Mouse (Mus musculus) neural tube, embryonic 14.5 days (tissue): ENCODE data around the gene E2f6. TPM values are rescaled to one million over a fixed set of nuclear protein-coding genes. Genes with fewer than 3 reads are reported as not detected.

Experiments
- ATAC-seq: fragments of 200-750 bp; cut with Nextera tagmentation; 2 replicates; pipeline ENCODE4 v1.8.0; 2017; ENCODE audit warnings: low read depth, mild to moderate bottlenecking, moderate TSS enrichment, moderate library complexity
- H3K27ac ChIP-seq: fragments of 300-500 bp; sonication (generic); 2 replicates; pipeline ENCODE4 v1.5.1; 2014; ENCODE audit warnings: low read depth, mild to moderate bottlenecking, control low read depth, low read length, moderate library complexity, mixed read lengths
- H3K27me3 ChIP-seq: fragments of 300-500 bp; sonication (generic); 2 replicates; pipeline ENCODE4 v1.6.1; 2014; ENCODE audit warnings: low read length; ENCODE audit not compliant: control insufficient read depth, insufficient read depth
- H3K36me3 ChIP-seq: fragments of 300-500 bp; sonication (generic); 2 replicates; pipeline ENCODE4 v1.6.1; 2014; ENCODE audit warnings: low read length, mixed read lengths; ENCODE audit not compliant: control insufficient read depth, insufficient read depth
- H3K4me1 ChIP-seq: fragments of 300-500 bp; sonication (generic); 2 replicates; pipeline ENCODE4 v1.6.1; 2014; ENCODE audit warnings: low read length; ENCODE audit not compliant: control insufficient read depth, insufficient read depth
- H3K4me2 ChIP-seq: fragments of 300-500 bp; sonication (generic); 2 replicates; pipeline ENCODE4 v1.6.1; 2014; ENCODE audit warnings: mild to moderate bottlenecking, low read depth, low read length, control low read depth
- H3K4me3 ChIP-seq: fragments of 300-500 bp; sonication (generic); 2 replicates; pipeline ENCODE4 v1.5.1; 2014; ENCODE audit warnings: low read depth, low read length, control low read depth, mixed read lengths
- H3K9ac ChIP-seq: fragments of 300-500 bp; sonication (generic); replicated peaks from 2 replicates; pipeline ENCODE4 v1.6.1; 2014; ENCODE audit warnings: low read depth, mild to moderate bottlenecking, control low read depth, low read length, mixed read lengths
- H3K9me3 ChIP-seq: fragments of 300-500 bp; sonication (generic); 2 replicates; pipeline ENCODE4 v1.6.1; 2016; ENCODE audit warnings: low read length; ENCODE audit not compliant: control insufficient read depth
- whole genome bisulfite sequencing: fragments of 180-500 bp; shearing (Covaris S2); extraction: QIAGEN DNeasy Blood & Tissue Kit; methylation state at CpG from one replicate; pipeline ENCODE4 v1.1.7; 2014; 5-methylcytosine and 5-hydroxymethylcytosine counted together
- polyA plus RNA-seq: library from polyadenylated mRNA; unstranded; fragments of >200 nt; fragmentation: Nextera tagmentation; extraction: Ambion mirVana; gene quantifications from 2 replicates; pipeline ENCODE4 v1.2.1, GENCODE M21; 2014

E2f6 gene
- polyA plus RNA-seq, 1 experiment from 2014 or later, result 28.7 TPM

- H3K4me1 ChIP-seq, result no peaks in the 10 kb centered on the region
- no peak overlapping the region for H3K9ac ChIP-seq
- no peak overlapping the region for H3K4me2 ChIP-seq
- no peak overlapping the region for H3K4me3 ChIP-seq
- ATAC-seq, result no peak
- H3K9me3 ChIP-seq, result no peaks in the 10 kb centered on the region
- 81% methylated on average over 4 of the region's 4 CpGs for WGBS
- no peaks in the 10 kb centered on the region for H3K27me3 ChIP-seq
- H3K27ac ChIP-seq, result no peak overlapping the region
- 0 out of 2 replicates have a peak, but pooled peaks cover 2% of the 10 kb centered on the region for H3K36me3 ChIP-seq
These were observed 20.3 kb downstream of the E2f6 start for GRCm38 (mm10) chr12:16831071-16831470.

- no peaks in the 10 kb centered on the region; the same call in 1 of the 2 replicates for H3K9me3 ChIP-seq
- H3K4me2 ChIP-seq, result no peak overlapping the region
- no peak overlapping the region for H3K9ac ChIP-seq
- H3K4me3 ChIP-seq, result no peak overlapping the region
- no peaks in the 10 kb centered on the region for H3K36me3 ChIP-seq
- H3K27me3 ChIP-seq, result no peaks in the 10 kb centered on the region
- no peak; the same call in 1 of the 2 replicates for ATAC-seq
- H3K4me1 ChIP-seq, result no peaks in the 10 kb centered on the region
- H3K27ac ChIP-seq, result no peak overlapping the region
- WGBS, result 79% methylated on average over 11 of the region's 11 CpGs
These were observed 23.9 kb downstream of the E2f6 start for GRCm38 (mm10) chr12:16834701-16835100.

GRCm38 (mm10) chr12:16836188-16836587 lies 25.4 kb downstream of the E2f6 start:
- Histone ChIP-seq H3K4me1 (no peaks in the 10 kb centered on the region), H3K36me3 (no peaks in the 10 kb centered on the region), H3K4me2 (no peak overlapping the region), H3K9me3 (no peaks in the 10 kb centered on the region; the same call in 1 of the 2 replicates), H3K9ac (no peak overlapping the region), H3K27me3 (no peaks in the 10 kb centered on the region), H3K27ac (no peak overlapping the region), H3K4me3 (no peak overlapping the region)
- 81% methylated on average over 9 of the region's 9 CpGs for WGBS
- no peak for ATAC-seq

- H3K36me3 ChIP-seq, result no peaks in the 10 kb centered on the region
- no peak overlapping the region for H3K4me2 ChIP-seq
- H3K4me1 ChIP-seq, result no peaks in the 10 kb centered on the region
- no peaks in the 10 kb centered on the region for H3K27me3 ChIP-seq
- WGBS, result 92% methylated on average over 4 of the region's 4 CpGs
- ATAC-seq, result no peak
- H3K9ac ChIP-seq, result no peak overlapping the region
- no peaks in the 10 kb centered on the region; the same call in 1 of the 2 replicates for H3K9me3 ChIP-seq
- no peak overlapping the region for H3K27ac ChIP-seq
- H3K4me3 ChIP-seq, result no peak overlapping the region
These were observed 27.0 kb downstream of the E2f6 start for GRCm38 (mm10) chr12:16837766-16838165.

- H3K27me3 ChIP-seq, result no peaks in the 10 kb centered on the region
- WGBS, result 82% methylated on average over 8 of the region's 8 CpGs
- H3K27ac ChIP-seq, result no peak overlapping the region
- no peak overlapping the region for H3K4me2 ChIP-seq
- no peaks in the 10 kb centered on the region for H3K36me3 ChIP-seq
- no peaks in the 10 kb centered on the region for H3K4me1 ChIP-seq
- ATAC-seq, result no peak
- H3K4me3 ChIP-seq, result no peak overlapping the region
- no peaks in the 10 kb centered on the region; the same call in 1 of the 2 replicates for H3K9me3 ChIP-seq
- no peak overlapping the region for H3K9ac ChIP-seq
These were observed 30.3 kb downstream of the E2f6 start for GRCm38 (mm10) chr12:16840842-16841782.

GRCm38 (mm10) chr12:16844623-16845592 lies 34.1 kb downstream of the E2f6 start:
- Histone ChIP-seq H3K9me3 (no peaks in the 10 kb centered on the region), H3K36me3 (no peaks in the 10 kb centered on the region), H3K4me1 (no peaks in the 10 kb centered on the region), H3K27ac (no peak overlapping the region), H3K4me2 (no peak overlapping the region), H3K27me3 (no peaks in the 10 kb centered on the region), H3K4me3 (no peak overlapping the region), H3K9ac (no peak overlapping the region)
- no peak for ATAC-seq
- 76% methylated on average over 12 of the region's 14 CpGs for WGBS

GRCm38 (mm10) chr12:16847204-16847792 lies 36.5 kb downstream of the E2f6 start:
- no peaks in the 10 kb centered on the region for H3K9me3 ChIP-seq
- WGBS, result 84% methylated on average over 4 of the region's 4 CpGs
- H3K36me3 ChIP-seq, result no peaks in the 10 kb centered on the region
- no peak for ATAC-seq
- no peaks in the 10 kb centered on the region for H3K4me1 ChIP-seq
- no peak overlapping the region for H3K27ac ChIP-seq
- H3K4me3 ChIP-seq, result no peak overlapping the region
- no peaks in the 10 kb centered on the region for H3K27me3 ChIP-seq
- no peak overlapping the region for H3K4me2 ChIP-seq
- no peak overlapping the region for H3K9ac ChIP-seq

- H3K27me3 ChIP-seq, result no peaks in the 10 kb centered on the region
- no peak overlapping the region for H3K4me3 ChIP-seq
- no peak overlapping the region for H3K9ac ChIP-seq
- 88% methylated on average over 2 of the region's 2 CpGs for WGBS
- no peak overlapping the region for H3K4me2 ChIP-seq
- no peak for ATAC-seq
- no peak overlapping the region for H3K27ac ChIP-seq
- H3K36me3 ChIP-seq, result no peaks in the 10 kb centered on the region
- H3K9me3 ChIP-seq, result no peaks in the 10 kb centered on the region
- no peaks in the 10 kb centered on the region for H3K4me1 ChIP-seq
These were observed 37.7 kb downstream of the E2f6 start for GRCm38 (mm10) chr12:16848501-16848900.
